Mouse (Mus musculus) forelimb bud, embryonic 11.5 days (tissue): ENCODE measurements at regions not wholly inside any gene's neighbourhood (a gene's known extent, or its start where the extent isn't known, plus 50 kb on each side); places are given as distances from the start of the nearest gene placed in this dataset.

Experiments used
- DNase-seq: peaks from one replicate; pipeline ENCODE4 v3.0.0-alpha.2; 2012; ENCODE audit warnings: low read depth, low spot score

DNA sequence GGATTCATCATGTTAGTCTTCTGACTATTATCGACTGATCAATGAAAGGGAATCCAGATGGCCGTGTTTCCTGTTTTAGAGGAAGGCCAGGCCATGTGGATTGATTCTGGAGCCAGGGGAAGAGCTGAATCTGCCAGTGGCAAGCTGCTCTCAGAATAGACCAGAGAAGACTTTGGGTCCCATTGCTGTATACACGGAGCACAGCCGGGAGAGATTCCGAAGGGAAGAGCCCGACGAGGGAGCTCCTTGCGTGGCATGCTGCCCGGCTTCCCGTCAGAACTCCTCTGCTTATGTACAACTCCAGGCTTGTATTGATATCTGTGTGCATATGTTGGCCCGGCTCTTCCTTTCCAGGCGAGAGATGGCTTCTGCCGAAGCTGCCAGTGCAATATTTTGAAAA lies 252.2 kb upstream of the Trib2 start:
- DNase-seq: no peak

DNA sequence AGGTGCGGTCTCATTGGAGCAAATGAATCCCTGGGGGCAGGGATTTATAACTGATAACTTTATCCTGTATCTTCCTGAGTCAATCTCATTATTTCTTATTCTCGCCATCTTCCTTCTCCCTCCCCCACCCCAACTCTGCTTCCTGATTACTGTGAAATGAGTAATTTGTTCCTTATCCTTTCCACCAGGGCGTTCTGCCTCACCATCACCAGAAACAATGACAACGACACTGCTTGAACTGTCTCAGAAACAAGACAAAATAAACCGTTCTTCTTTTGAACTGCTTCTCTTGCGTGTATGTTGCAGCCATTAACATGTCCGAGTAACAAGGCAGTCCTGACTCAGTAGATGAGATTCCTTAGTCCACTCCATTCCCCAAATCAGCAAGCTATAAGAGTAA lies 246.0 kb upstream of the Trib2 start:
- DNase-seq: no peak

DNA sequence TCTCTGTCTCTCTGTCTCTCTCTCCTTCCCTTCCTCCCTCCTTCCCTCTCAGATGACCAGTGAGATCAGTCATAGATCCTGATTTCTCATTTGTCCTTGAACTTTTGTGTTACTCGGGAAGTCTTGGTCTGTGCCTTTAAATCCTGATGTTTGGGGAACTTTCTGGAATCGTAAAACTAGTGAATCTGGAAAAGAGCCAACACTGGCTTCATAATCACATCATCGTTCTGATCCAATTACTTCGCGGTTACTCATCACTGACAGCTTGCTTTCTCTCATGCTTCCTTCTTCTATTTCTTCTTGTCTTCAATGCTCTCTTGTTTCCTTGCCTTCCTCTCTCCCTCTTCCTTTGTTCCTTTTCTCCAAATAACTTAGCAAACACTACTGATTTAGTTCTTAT lies 243.7 kb upstream of the Trib2 start:
- DNase-seq: no peak

DNA sequence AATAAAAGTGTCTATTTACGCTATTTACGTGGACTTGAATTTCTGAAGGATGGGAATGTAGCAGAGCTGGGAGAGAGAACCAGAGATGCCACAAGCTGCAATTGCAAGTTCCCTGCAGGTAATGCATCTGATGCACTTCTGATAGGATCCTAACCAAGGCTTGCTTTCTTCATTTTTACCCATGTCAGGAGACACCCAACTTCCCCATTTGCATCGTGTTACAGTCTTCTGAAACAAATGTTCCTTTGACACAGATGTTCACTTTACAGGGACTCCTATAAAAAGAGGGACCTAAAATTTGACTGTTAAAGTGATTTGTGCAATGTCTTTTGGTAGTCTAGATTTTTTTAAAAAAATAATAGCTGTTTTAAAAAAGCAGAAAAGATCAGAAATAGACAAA lies 241.5 kb upstream of the Trib2 start:
- DNase-seq: no peak

DNA sequence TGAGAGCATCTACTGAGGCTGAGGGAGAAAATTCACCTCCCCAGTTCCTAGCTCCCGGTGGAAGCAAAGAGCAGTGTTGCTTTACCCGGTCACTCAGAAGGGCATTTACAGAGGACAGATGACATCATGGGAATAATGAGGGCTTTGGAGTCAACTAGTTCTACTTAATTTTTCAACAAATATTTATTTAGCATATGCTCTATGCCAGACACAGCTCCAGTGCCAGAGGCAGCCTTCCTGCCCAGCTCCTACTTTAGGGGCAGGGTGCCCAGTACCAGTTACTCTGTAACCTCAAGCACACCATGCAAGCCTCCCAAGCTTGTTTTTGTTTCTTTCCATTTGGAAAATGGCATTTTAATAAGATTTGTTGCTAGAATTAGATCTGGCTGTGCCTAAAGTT lies 240.1 kb upstream of the Trib2 start:
- no peak for DNase-seq

DNA sequence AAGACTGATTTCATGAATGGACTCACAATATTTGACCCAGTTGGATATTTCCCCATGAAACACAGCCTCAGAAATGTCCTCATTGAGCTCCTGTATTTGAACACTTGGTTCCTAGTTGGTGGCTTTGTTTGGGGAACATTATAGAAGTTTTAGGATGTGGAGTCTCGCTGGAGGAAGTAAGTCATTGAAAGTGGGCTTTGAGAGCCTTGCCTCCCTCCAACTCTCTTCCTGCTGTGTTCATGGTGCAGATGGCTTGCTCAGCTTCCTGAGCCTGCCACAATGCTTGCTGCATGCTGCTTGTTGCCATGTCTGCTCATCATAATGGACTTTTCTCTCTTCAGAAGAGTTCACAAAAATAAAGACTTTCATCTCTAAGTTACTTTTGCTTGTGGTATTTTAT lies 239.5 kb upstream of the Trib2 start:
- DNase-seq: no peak

DNA sequence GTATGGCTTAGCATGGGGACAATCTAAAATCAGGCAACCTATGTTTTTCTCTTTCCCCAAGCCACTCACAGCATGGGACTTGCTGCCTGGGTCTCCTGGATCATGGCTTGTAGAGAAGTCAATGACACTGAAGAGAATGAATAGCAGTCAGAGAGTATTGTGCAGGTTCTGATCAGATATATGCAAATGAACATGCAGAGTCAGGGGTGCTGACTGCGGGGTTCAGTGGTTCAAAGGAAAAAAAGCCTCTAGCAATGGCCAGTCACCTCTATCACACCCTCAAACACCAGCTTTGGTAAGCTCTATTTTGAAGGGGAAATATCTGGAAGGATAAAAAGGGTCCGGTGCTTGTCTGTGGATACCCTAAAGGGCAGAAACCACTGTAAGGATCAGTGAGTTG lies 237.9 kb upstream of the Trib2 start:
- no peak for DNase-seq

DNA sequence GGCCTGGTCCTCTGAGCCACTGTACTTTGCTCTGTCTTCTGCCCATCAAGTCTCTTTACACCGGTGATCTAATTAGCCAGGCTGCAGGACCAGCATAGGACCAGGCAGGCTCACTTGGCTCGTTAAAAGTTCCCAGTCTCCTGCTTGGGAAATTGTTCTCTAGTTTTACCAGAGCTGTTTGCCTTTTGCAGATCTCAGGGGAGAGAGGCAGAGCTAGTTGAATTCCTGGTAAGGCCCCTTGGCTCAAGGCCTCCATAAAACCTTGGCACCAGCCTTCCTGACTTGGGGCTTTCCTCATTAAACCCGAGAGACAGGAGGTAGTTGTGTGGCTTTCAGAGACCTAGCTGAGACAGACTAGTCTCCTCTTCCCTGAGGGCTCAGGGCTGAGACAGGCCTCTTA lies 237.0 kb upstream of the Trib2 start:
- DNase-seq: peak; percentile 43

DNA sequence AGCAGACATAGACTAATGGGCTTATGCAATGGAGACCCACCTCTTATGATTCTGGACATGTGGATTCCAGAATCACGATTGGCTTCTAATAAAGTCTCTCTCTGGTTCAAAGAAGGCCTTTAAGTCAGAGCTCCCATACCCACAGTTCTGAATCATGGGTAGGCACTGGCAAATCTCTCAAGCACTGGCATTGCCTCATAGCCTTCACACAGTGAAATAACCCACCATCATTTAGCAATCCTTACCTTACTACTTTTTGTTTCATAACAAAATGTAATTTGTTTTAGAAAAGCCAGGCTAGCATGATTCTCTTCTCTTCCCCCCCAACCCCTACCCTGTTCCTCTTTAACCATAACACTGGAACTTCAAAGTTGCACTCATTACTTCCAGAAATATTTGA lies 236.3 kb upstream of the Trib2 start:
- DNase-seq: no peak

DNA sequence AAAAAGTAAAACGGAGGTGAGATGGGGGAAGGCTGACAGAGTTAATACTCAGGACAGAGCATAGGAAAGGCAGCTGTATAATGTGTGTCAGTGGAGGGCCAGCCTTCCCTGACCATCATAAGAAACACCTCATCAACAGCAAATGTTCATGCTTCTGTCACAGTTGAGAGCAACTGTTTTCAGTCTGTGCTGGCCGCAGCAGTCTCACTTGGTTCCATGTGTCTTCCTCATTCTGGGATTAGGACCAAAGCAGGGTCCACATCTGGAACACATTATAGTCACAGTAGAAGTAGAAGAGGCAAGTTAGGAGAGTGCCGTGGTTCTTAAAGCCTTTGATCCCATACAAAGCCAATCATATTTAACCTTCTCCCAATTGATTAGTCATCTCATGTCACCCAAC lies 235.6 kb upstream of the Trib2 start:
- peak; percentile 70 for DNase-seq

DNA sequence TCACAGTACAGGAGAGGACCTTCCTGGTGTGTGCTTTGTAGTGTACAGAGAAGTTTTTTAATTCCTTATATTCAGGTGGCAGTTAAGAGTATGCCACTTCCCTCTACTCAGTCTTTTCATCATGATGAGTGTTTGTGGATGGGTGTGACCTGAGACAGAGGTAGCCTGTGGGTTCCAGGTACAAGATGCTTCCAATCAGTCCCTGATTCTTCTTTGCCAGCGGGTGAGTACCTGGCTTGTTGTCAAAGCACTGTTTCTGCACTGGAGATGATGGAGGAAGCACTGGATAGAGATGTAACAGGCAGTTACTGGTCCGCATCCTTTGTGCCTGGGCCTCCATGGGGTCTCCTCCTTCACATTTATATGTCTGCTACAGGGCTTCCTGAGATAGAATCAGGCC lies 234.7 kb upstream of the Trib2 start:
- no peak for DNase-seq

DNA sequence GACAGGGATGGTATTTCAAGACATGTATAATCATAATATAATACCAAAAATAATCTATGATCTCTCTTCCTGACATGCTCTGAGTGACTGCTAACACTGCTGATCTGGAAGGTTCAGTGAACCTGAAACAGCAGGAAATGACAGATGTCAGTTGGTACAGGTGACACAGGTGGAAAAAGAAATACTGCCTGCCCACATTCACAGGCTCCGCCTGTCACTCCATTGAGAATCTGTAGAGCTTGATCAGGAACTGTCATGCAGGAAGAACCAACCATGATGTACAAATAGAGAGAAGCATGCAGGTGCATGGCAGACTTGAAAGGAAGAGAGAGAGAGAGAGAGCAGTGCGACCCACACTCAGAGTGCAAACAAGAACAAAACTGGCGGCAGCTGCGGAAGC lies 232.8 kb upstream of the Trib2 start:
- no peak for DNase-seq

DNA sequence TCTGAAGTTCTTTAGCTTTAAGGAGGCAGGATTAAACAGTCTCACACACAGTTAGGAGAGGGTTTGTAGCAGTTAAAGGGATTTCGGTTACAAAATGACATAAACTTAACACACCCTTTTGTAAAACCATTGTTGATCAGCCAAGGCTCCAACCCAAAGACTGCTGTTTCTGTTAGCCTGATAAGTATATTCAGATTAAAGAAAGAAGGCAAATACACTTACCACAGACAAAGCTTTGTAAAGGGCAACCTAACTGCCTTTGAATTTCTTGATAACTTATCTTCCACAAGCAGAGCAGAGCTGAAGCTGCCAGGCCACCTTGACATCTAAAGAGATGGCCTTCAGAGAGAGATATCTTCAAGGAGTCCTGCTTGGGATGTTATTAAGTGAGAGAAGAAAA lies 229.9 kb upstream of the Trib2 start:
- no peak for DNase-seq

DNA sequence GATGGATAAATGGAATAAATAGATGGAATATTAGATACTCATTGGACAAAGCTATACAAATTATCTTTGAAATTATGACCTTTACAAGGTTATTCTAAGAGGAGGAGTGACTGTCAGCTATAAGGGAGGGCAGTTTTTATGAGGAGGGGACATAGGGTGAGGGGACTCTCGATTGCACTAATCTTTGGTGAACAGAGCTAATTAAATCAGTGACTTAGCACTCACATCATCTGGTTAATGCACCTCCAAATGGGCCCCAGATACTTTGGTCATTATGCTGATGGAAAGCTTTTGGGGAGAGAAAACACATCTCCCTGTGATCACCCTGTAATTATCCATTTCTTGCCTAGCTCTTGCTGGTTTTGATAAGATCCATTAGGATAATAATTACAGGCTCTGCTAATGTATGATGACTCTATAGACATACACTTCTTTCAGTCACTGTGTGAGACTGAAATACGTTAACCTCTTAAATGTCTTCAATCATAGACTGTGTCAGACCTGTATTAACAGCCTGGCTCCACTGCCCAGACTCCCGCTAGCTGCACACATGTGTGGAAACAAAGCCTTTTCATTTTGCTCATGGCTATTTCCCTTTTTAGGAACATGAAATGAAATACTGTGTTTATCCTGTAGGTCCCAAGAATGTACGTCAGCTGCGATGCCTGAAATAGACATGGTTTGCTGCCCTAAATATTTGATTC lies 229.2 kb upstream of the Trib2 start:
- no peak for DNase-seq

DNA sequence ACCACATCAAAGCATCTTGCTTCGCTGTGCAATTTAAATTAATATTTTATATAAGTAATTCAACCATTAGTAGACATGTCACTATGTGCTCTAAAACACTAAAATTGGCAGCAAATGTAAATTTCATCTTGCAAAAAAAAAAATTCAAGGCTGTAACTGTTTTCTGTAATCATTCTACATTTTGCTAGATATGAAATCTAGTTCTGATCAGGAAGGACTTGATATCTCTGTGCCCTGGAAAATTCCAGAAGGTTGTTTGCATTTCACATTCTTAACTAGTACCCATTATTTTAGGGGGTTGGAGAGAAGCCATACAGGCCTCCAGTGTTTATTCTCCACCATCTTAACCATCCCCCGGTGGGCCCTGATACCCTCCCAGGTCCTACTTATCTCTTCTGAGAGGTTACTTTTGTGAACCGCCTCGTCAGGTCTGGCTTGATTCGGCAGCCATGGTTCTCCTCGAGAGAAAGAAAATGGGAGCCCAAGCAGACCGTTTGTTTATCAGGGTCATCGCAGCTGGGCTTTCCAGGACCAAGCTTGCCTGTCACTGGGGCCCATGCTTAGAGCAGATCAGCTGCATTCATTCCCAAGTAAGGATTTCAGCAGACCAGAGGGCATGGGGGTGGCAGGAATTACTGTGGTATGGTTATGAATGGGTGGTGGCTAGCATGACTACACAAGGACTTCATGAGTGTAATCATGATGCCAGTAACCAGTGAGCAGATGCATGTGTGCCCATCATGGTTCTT lies 226.9 kb upstream of the Trib2 start:
- no peak for DNase-seq

DNA sequence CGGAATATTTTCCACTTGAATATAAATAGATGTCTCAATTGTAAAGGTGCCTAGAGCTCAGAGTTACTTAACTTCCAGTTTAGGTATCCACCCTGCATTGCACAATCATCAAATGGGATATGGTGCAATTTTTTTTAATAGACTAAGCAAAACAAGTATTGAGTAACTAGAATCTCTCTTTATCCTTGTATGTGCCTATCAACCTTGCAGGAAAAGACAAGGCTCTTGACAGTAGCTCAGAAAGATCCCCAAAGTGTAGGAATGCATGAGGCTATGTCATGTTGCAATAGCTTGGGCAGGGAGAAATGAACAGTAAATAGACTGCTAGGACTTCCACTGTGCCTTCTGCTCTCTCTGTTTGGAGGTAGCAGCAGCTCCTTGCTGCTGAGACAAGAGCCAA lies 225.6 kb upstream of the Trib2 start:
- DNase-seq: no peak

DNA sequence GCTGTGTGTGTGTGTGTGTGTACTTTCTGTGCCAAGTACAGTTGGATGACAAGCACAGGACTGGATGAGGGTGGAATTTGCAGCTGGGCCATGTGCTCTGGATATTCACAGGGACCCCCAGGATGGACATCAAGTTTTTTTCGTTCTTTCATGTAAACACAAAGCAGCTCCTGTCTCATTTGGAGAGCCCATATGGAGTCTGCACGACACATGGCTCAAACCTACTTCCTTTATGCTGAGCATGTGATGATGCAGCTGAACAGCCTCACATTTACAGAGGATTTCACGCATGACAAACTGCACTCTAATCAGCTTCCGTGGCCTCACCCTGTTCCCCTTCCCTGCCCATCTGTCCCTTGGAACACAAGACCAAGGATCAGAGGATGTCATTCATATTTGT lies 224.4 kb upstream of the Trib2 start:
- no peak for DNase-seq

DNA sequence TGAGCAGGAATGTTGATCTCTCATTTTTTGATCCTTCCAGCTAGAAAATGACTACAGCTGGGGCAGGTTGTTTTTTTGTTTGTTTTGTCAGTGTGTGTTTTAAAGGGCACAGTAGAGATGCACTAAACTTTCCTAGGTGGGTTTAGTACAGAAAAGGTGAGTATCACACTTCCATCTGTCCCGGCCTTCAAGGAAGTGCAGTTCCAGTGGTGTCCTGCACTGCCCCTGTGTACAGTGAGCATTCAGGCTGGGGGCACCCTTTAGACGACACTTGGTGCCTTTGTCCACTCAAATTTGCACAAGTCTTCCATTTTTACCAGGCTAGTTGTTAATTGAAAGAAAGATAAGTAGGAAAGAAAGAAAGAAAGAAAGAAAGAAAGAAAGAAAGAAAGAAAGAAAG lies 218.8 kb upstream of the Trib2 start:
- DNase-seq: no peak

DNA sequence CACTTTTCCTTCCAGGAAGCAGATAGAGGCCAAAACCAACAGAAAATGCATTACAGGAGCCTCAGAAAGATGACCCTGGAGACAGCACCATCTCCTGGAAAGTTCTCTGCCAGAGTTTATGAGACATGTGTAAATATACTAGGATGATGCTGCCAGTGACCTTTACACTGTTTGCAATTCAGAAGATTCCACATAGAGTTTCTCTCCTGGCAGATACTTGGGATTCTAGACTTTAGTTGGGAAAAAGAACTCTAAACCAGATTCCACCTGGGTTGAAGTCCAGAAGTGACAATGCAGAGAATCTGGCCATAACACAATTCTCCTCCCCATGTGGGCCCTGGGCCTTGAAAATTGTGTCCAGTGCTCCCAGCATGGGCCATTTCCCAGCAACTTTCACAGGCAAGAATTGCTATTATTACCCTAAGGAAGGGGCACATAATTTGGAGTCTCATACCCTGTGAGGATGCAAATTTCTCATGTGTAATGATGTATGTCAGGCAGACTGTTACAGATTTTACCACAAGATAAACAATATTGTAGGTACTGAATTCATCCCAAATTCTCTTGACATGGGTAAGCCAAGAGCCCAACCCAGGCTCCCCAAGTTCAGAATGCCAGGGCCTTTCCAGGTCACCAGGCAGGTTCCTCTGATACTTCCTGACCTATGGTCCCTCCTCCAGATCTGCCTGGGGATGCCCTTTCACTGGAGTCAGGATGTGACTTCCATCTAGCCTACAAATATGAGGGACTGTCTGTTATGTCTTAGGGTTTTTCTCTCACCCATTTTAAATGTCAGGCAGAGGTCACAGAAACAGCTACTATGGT lies 218.2 kb upstream of the Trib2 start:
- DNase-seq: no peak

DNA sequence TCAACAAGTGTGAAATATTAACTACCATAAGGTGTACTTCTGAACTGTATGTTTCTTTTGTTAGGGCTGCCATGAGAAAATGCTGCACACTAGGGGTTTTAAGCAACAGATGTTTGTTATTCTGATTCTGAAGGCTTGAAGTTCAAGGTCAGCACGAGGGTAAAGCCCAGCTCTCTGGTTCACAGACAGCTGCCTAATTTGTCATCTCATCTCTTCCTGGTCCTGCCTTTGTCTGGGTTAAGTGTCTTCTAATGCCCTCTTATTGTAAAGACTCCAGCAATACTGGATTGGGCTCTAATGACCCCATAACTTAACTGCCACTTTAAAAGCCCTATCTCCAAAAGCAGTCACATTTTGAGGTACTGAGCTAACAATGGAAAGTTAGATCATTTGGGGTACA lies 209.9 kb upstream of the Trib2 start:
- no peak for DNase-seq

DNA sequence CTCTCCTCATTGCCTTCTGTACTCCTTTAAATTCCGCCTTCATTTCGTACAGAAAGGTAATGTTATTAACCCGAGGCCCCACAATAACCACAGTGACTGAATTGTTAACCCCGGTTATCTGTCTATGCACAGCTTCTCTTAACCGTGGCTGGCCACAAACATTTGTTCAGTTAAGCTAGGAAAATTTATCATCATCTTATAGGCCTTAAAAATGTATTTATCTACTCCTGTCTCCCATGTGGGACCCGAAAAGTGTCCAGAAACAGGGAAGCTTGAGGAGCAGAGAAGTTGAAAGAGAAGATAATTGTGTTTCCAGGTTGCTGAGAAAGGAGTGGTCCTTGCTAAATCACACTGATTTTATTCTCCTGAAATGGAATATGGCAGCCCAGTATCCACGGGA lies 206.6 kb upstream of the Trib2 start:
- DNase-seq: no peak

DNA sequence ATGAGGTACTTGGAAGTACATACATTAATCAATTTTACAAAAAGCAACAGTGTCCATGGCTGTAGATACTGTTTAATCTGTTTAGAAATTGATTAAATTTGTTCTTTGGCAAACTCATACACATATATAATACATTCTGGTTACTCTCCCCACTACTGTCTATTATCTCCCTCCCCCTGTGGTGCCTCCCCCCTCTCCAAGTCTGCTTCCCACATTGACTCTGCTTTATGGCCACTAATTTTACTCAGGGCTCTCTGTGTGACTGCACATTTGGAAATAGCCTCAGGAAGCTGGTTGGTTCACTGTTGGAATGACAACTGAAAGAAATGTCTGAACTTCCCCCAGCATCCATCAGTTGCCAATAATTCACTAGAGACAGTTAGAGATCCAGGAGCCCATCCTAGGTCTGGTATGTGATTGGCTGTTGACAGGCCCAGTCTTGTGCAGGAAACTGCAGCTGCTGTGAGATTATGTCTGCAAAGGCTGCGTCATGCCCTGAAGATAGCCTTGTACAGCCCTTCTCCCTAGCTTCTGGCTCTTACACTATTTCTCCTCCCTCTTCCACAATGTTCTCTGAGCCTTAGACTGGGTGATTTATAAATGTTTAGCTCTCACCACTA lies 204.6 kb upstream of the Trib2 start:
- peak; percentile 43 for DNase-seq
